Mouse (Mus musculus) lung, embryonic 15.5 days (tissue): ENCODE measurements at regions not wholly inside any gene's neighbourhood (a gene's known extent, or its start where the extent isn't known, plus 50 kb on each side); places are given as distances from the start of the nearest gene placed in this dataset.

Experiments used
- ATAC-seq: fragments of 200-750 bp; cut with Nextera tagmentation; 2 replicates; pipeline ENCODE4 v1.8.0; 2017; ENCODE audit warnings: moderate number of reproducible peaks, borderline replicate concordance; ENCODE audit not compliant: low FRiP score, low TSS enrichment; ENCODE audit errors: extremely low read depth
- H3K27ac ChIP-seq: fragments of 300-500 bp; sonication (generic); 2 replicates; pipeline ENCODE4 v1.5.1; 2015; ENCODE audit warnings: moderate library complexity, mild to moderate bottlenecking, inconsistent platforms
- H3K27me3 ChIP-seq: fragments of 300-500 bp; sonication (generic); 2 replicates; pipeline ENCODE4 v1.6.1; 2015; ENCODE audit warnings: inconsistent platforms
- H3K36me3 ChIP-seq: fragments of 300-500 bp; sonication (generic); 2 replicates; pipeline ENCODE4 v1.6.1; 2015; ENCODE audit warnings: inconsistent platforms
- H3K4me1 ChIP-seq: fragments of 300-500 bp; sonication (generic); 2 replicates; pipeline ENCODE4 v1.6.1; 2015; ENCODE audit warnings: inconsistent platforms
- H3K4me2 ChIP-seq: fragments of 300-500 bp; sonication (generic); 2 replicates; pipeline ENCODE4 v1.6.1; 2015; ENCODE audit warnings: inconsistent platforms, mild to moderate bottlenecking, moderate library complexity
- H3K4me3 ChIP-seq: fragments of 300-500 bp; sonication (generic); 2 replicates; pipeline ENCODE4 v1.5.1; 2015; ENCODE audit warnings: mild to moderate bottlenecking, inconsistent platforms
- H3K9ac ChIP-seq: fragments of 300-500 bp; sonication (generic); 2 replicates; pipeline ENCODE4 v1.6.1; 2015; ENCODE audit warnings: inconsistent platforms
- H3K9me3 ChIP-seq: fragments of 300-500 bp; sonication (generic); 2 replicates; pipeline ENCODE4 v1.6.1; 2016; ENCODE audit warnings: inconsistent platforms
- WGBS: fragments of 180-500 bp; shearing (Covaris S2); methylation state at CpG from one replicate; pipeline ENCODE4 v1.1.7; 2015; 5-methylcytosine and 5-hydroxymethylcytosine counted together

- Histone ChIP-seq H3K27me3 (peaks cover 25% of the 10 kb centered on the region), H3K27ac (peak overlapping the region; percentile 71), H3K36me3 (no peaks in the 10 kb centered on the region), H3K9ac (no peak overlapping the region), H3K9me3 (no peaks in the 10 kb centered on the region), H3K4me1 (peaks cover 47% of the 10 kb centered on the region), H3K4me2 (peak overlapping the region; percentile 11; the same call in 1 of the 2 replicates), H3K4me3 (no peak overlapping the region)
- ATAC-seq, result no peak
- WGBS, result 28% methylated on average over 22 of the region's 22 CpGs
Observed at GRCm38 (mm10) chr17:45871666-45872653, 138.3 kb upstream of the 1600014C23Rik start.

GRCm38 (mm10) chr17:45871067-45871466 lies 137.4 kb upstream of the 1600014C23Rik start:
- peaks cover 25% of the 10 kb centered on the region for H3K27me3 ChIP-seq
- WGBS, result 75% methylated on average over 9 of the region's 9 CpGs

GRCm38 (mm10) chr17:45869014-45869968 lies 135.6 kb upstream of the 1600014C23Rik start:
- no peak overlapping the region for H3K4me3 ChIP-seq
- H3K36me3 ChIP-seq, result no peaks in the 10 kb centered on the region

More at GRCm38 (mm10) chr17:45871067-45871466, 137.4 kb upstream of the 1600014C23Rik start:
- no peak overlapping the region for H3K9ac ChIP-seq
- no peak overlapping the region for H3K4me3 ChIP-seq
- no peaks in the 10 kb centered on the region for H3K36me3 ChIP-seq
- no peak overlapping the region for H3K4me2 ChIP-seq
- H3K27ac ChIP-seq, result no peak overlapping the region
- no peak for ATAC-seq
- H3K9me3 ChIP-seq, result no peaks in the 10 kb centered on the region
- H3K4me1 ChIP-seq, result peaks cover 56% of the 10 kb centered on the region

GRCm38 (mm10) chr17:45868539-45868938 lies 134.9 kb upstream of the 1600014C23Rik start:
- Histone ChIP-seq H3K36me3 (no peaks in the 10 kb centered on the region), H3K9ac (no peak overlapping the region), H3K4me1 (peaks cover 73% of the 10 kb centered on the region), H3K27me3 (peaks cover 20% of the 10 kb centered on the region; the same call in 1 of the 2 replicates), H3K4me2 (no peak overlapping the region), H3K27ac (no peak overlapping the region; the same call in 1 of the 2 replicates), H3K9me3 (no peaks in the 10 kb centered on the region), H3K4me3 (no peak overlapping the region)
- WGBS, result 81% methylated on average over 4 of the region's 4 CpGs
- no peak for ATAC-seq

More at GRCm38 (mm10) chr17:45869014-45869968, 135.6 kb upstream of the 1600014C23Rik start:
- peaks cover 72% of the 10 kb centered on the region for H3K4me1 ChIP-seq
- H3K27ac ChIP-seq, result peak overlapping the region; percentile 50
- H3K9me3 ChIP-seq, result no peaks in the 10 kb centered on the region
- H3K9ac ChIP-seq, result no peak overlapping the region
- peaks cover 22% of the 10 kb centered on the region for H3K27me3 ChIP-seq
- 40% methylated on average over 17 of the region's 17 CpGs for WGBS
- ATAC-seq, result peak; percentile 30; the same call in 1 of the 2 replicates
- H3K4me2 ChIP-seq, result no peak overlapping the region

GRCm38 (mm10) chr17:45867727-45868126 lies 134.1 kb upstream of the 1600014C23Rik start:
- Histone ChIP-seq H3K27ac (peak overlapping the region; percentile 12; the same call in 1 of the 2 replicates), H3K36me3 (no peaks in the 10 kb centered on the region), H3K4me1 (peaks cover 66% of the 10 kb centered on the region), H3K4me2 (no peak overlapping the region), H3K27me3 (peaks cover 13% of the 10 kb centered on the region; the same call in 1 of the 2 replicates), H3K9ac (no peak overlapping the region), H3K4me3 (no peak overlapping the region), H3K9me3 (no peaks in the 10 kb centered on the region)
- no peak for ATAC-seq
- WGBS, result 65% methylated on average over 5 of the region's 5 CpGs

GRCm38 (mm10) chr17:45866876-45867652 lies 133.4 kb upstream of the 1600014C23Rik start:
- WGBS, result 58% methylated on average over 15 of the region's 15 CpGs
- peaks cover 59% of the 10 kb centered on the region for H3K4me1 ChIP-seq
- peak overlapping the region; percentile 78 for H3K27ac ChIP-seq
- ATAC-seq, result no peak
- H3K4me3 ChIP-seq, result no peak overlapping the region
- H3K27me3 ChIP-seq, result peaks cover 7% of the 10 kb centered on the region; the same call in 1 of the 2 replicates
- H3K4me2 ChIP-seq, result 0 out of 2 replicates have a peak overlapping the region, but pooled peaks have one; percentile 5
- no peak overlapping the region for H3K9ac ChIP-seq
- H3K36me3 ChIP-seq, result no peaks in the 10 kb centered on the region
- no peaks in the 10 kb centered on the region for H3K9me3 ChIP-seq

- WGBS, result 24% methylated on average over 10 of the region's 10 CpGs
- Histone ChIP-seq H3K4me3 (no peak overlapping the region), H3K9ac (no peak overlapping the region), H3K36me3 (no peaks in the 10 kb centered on the region), H3K4me2 (0 out of 2 replicates have a peak overlapping the region, but pooled peaks have one; percentile 5), H3K27me3 (peaks cover 4% of the 10 kb centered on the region; the same call in 1 of the 2 replicates), H3K4me1 (peaks cover 52% of the 10 kb centered on the region), H3K9me3 (no peaks in the 10 kb centered on the region), H3K27ac (peak overlapping the region; percentile 78)
- ATAC-seq, result peak; percentile 72
Observed at GRCm38 (mm10) chr17:45866346-45866745, 132.7 kb upstream of the 1600014C23Rik start.

- WGBS, result 37% methylated on average over 6 of the region's 6 CpGs
- no peak for ATAC-seq
Observed at GRCm38 (mm10) chr17:45865944-45866343, 132.3 kb upstream of the 1600014C23Rik start.

GRCm38 (mm10) chr17:45863471-45864205 lies 130.0 kb upstream of the 1600014C23Rik start:
- no peak overlapping the region for H3K4me3 ChIP-seq
- WGBS, result 70% methylated on average over 10 of the region's 10 CpGs
- ATAC-seq, result no peak
- H3K36me3 ChIP-seq, result no peaks in the 10 kb centered on the region
- H3K9me3 ChIP-seq, result no peaks in the 10 kb centered on the region
- peaks cover 41% of the 10 kb centered on the region for H3K4me1 ChIP-seq
- H3K4me2 ChIP-seq, result no peak overlapping the region
- no peak overlapping the region for H3K9ac ChIP-seq
- H3K27me3 ChIP-seq, result peaks cover 4% of the 10 kb centered on the region; the same call in 1 of the 2 replicates
- H3K27ac ChIP-seq, result no peak overlapping the region

More at GRCm38 (mm10) chr17:45865944-45866343, 132.3 kb upstream of the 1600014C23Rik start:
- H3K36me3 ChIP-seq, result no peaks in the 10 kb centered on the region
- peaks cover 50% of the 10 kb centered on the region for H3K4me1 ChIP-seq
- H3K9me3 ChIP-seq, result no peaks in the 10 kb centered on the region
- no peak overlapping the region for H3K4me3 ChIP-seq
- H3K27ac ChIP-seq, result peak overlapping the region; percentile 78
- H3K4me2 ChIP-seq, result no peak overlapping the region
- H3K9ac ChIP-seq, result no peak overlapping the region
- peaks cover 4% of the 10 kb centered on the region; the same call in 1 of the 2 replicates for H3K27me3 ChIP-seq

- Histone ChIP-seq H3K4me3 (no peak overlapping the region), H3K36me3 (no peaks in the 10 kb centered on the region), H3K9me3 (no peaks in the 10 kb centered on the region), H3K4me1 (peaks cover 41% of the 10 kb centered on the region), H3K9ac (no peak overlapping the region), H3K27me3 (peaks cover 4% of the 10 kb centered on the region; the same call in 1 of the 2 replicates), H3K4me2 (no peak overlapping the region), H3K27ac (no peak overlapping the region)
- no peak for ATAC-seq
- 88% methylated on average over 3 of the region's 3 CpGs for WGBS
Observed at GRCm38 (mm10) chr17:45863031-45863430, 129.4 kb upstream of the 1600014C23Rik start.
